Mouse (Mus musculus): ENCODE results near the gene Wdr18. TPM values are rescaled to one million over a fixed set of nuclear protein-coding genes. Genes with fewer than 3 reads are reported as not detected.

Gene Wdr18
- polyA plus RNA-seq, 1 experiment = 67.5 TPM

- Histone ChIP-seq H3K27ac (ENCODE audit: insufficient read depth, low read depth, low read length) (no peak overlapping the region), H3K4me3 (ENCODE audit: insufficient read depth, low read depth, low read length) (no peak overlapping the region), H3K27me3 (replicated peaks; ENCODE audit: control insufficient read depth, insufficient read depth, low read length) (no peaks in the 10 kb centered on the region), H3K4me1 (ENCODE audit: control insufficient read depth, insufficient read depth, low read length) (peaks cover 30% of the 10 kb centered on the region), H3K36me3 (ENCODE audit: control insufficient read depth, insufficient read depth, low read length) (no peaks in the 10 kb centered on the region)
- no peak for DNase-seq
- 83% methylated on average over 1 of the region's 1 CpGs for WGBS
- TF ChIP-seq POLR2A (IDR thresholded peaks at IDR 0.05; ENCODE audit: low read depth, low read length) = no peak
- TF ChIP-seq CTCF (conservative IDR thresholded peaks at IDR 0.05; ENCODE audit: insufficient read depth, insufficient read length, low read depth, low read length) = no peak
Measured at GRCm38 (mm10) chr10:79942988-79943387, 17.0 kb upstream of the Wdr18 start.

- no peak overlapping the region for H3K4me3 ChIP-seq (ENCODE audit: insufficient read depth, low read depth, low read length)
- H3K27ac ChIP-seq (ENCODE audit: insufficient read depth, low read depth, low read length) = peak overlapping the region; percentile 76; the same call in 1 of the 2 replicates
- H3K4me1 ChIP-seq (ENCODE audit: control insufficient read depth, insufficient read depth, low read length) = peaks cover 29% of the 10 kb centered on the region
- no peaks in the 10 kb centered on the region for H3K27me3 ChIP-seq (replicated peaks; ENCODE audit: control insufficient read depth, insufficient read depth, low read length)
- no peaks in the 10 kb centered on the region for H3K36me3 ChIP-seq (ENCODE audit: control insufficient read depth, insufficient read depth, low read length)
- WGBS = 46% methylated on average over 9 of the region's 9 CpGs
- TF ChIP-seq CTCF (conservative IDR thresholded peaks at IDR 0.05; ENCODE audit: insufficient read depth, insufficient read length, low read depth, low read length) (no peak), POLR2A (IDR thresholded peaks at IDR 0.05; ENCODE audit: low read depth, low read length) (no peak)
- no peak for DNase-seq
Measured at GRCm38 (mm10) chr10:79943471-79943901, 16.5 kb upstream of the Wdr18 start.

GRCm38 (mm10) chr10:79945507-79946234 is 14.3 kb upstream of the Wdr18 start:
- Histone ChIP-seq H3K27me3 (replicated peaks; ENCODE audit: control insufficient read depth, insufficient read depth, low read length) (no peaks in the 10 kb centered on the region), H3K4me1 (ENCODE audit: control insufficient read depth, insufficient read depth, low read length) (peaks cover 20% of the 10 kb centered on the region; the same call in 1 of the 2 replicates), H3K36me3 (ENCODE audit: control insufficient read depth, insufficient read depth, low read length) (no peaks in the 10 kb centered on the region), H3K27ac (ENCODE audit: insufficient read depth, low read depth, low read length) (peak overlapping the region; percentile 76), H3K4me3 (ENCODE audit: insufficient read depth, low read depth, low read length) (no peak overlapping the region)
- peak; percentile 82 for DNase-seq
- TF ChIP-seq CTCF (conservative IDR thresholded peaks at IDR 0.05; ENCODE audit: insufficient read depth, insufficient read length, low read depth, low read length) (no peak), POLR2A (IDR thresholded peaks at IDR 0.05; ENCODE audit: low read depth, low read length) (no peak)
- WGBS = 27% methylated on average over 16 of the region's 16 CpGs

DNA sequence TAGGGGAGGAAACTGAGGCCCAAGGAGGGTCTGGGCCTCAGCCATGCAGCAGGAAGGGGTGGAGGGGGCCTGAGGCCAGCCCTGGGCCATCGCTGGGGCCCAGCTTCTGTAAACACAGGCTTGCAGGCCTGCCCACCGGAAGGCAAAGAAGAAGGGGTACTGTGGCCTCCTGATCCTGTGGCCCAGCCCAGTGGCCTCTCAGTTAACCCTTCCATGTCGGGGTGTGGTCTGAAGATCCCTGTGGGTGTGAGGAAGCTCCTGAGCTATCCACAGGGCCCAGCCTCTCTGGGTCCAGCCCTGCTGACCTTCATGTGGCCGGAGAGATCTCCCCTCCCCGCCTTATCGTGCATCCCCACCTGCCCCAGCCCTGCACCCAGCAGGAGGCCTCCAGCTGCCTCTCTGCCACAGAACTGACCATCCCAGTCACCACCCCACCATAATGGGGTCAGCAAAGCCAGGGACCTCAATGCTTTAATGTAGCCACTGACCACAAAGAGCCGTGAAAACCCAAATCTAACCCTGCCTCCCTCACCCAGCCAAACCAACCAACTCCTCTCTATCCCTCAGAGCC is 13.1 kb upstream of the Wdr18 start:
- TF ChIP-seq POLR2A (IDR thresholded peaks at IDR 0.05; ENCODE audit: low read depth, low read length) (no peak), CTCF (conservative IDR thresholded peaks at IDR 0.05; ENCODE audit: insufficient read depth, insufficient read length, low read depth, low read length) (no peak)
- Histone ChIP-seq H3K4me3 (ENCODE audit: insufficient read depth, low read depth, low read length) (peak overlapping the region; percentile 25), H3K27ac (ENCODE audit: insufficient read depth, low read depth, low read length) (peak overlapping the region; percentile 91), H3K36me3 (ENCODE audit: control insufficient read depth, insufficient read depth, low read length) (no peaks in the 10 kb centered on the region), H3K4me1 (ENCODE audit: control insufficient read depth, insufficient read depth, low read length) (peaks cover 20% of the 10 kb centered on the region; the same call in 1 of the 2 replicates), H3K27me3 (replicated peaks; ENCODE audit: control insufficient read depth, insufficient read depth, low read length) (no peaks in the 10 kb centered on the region)
- WGBS = 48% methylated on average over 7 of the region's 7 CpGs
- DNase-seq = no peak

DNA sequence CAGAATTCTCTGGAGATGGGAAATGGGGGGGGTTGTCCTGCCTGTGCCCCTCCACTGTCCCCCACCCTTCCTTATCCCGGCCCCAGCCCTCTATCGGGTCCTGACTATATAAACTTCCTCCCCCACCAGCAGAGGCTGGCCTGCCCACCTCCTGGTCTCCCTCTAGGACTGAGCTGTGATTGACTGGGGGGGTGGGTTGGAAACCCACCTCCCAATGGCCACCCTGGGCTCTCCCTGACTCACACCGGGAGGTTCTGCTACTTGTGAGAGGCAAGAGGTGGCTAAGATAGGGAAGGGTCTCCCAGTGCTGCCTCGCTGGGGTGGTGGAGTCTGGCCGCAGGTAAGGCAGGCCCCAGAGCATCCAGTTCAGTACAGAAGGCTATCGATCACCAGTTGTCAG is 12.4 kb upstream of the Wdr18 start:
- no peaks in the 10 kb centered on the region for H3K27me3 ChIP-seq (replicated peaks; ENCODE audit: control insufficient read depth, insufficient read depth, low read length)
- peaks cover 20% of the 10 kb centered on the region; the same call in 1 of the 2 replicates for H3K4me1 ChIP-seq (ENCODE audit: control insufficient read depth, insufficient read depth, low read length)
- no peak overlapping the region for H3K27ac ChIP-seq (ENCODE audit: insufficient read depth, low read depth, low read length)
- H3K36me3 ChIP-seq (ENCODE audit: control insufficient read depth, insufficient read depth, low read length) = no peaks in the 10 kb centered on the region
- TF ChIP-seq POLR2A (IDR thresholded peaks at IDR 0.05; ENCODE audit: low read depth, low read length) (no peak), CTCF (conservative IDR thresholded peaks at IDR 0.05; ENCODE audit: insufficient read depth, insufficient read length, low read depth, low read length) (no peak)
- DNase-seq = no peak
- H3K4me3 ChIP-seq (ENCODE audit: insufficient read depth, low read depth, low read length) = no peak overlapping the region
- 79% methylated on average over 6 of the region's 6 CpGs for WGBS

GRCm38 (mm10) chr10:79949873-79950272 is 10.1 kb upstream of the Wdr18 start:
- no peak for TF ChIP-seq CTCF (conservative IDR thresholded peaks at IDR 0.05; ENCODE audit: insufficient read depth, insufficient read length, low read depth, low read length)
- DNase-seq = peak; percentile 73
- no peak overlapping the region for H3K27ac ChIP-seq (ENCODE audit: insufficient read depth, low read depth, low read length)
- no peaks in the 10 kb centered on the region for H3K27me3 ChIP-seq (replicated peaks; ENCODE audit: control insufficient read depth, insufficient read depth, low read length)
- no peaks in the 10 kb centered on the region for H3K36me3 ChIP-seq (ENCODE audit: control insufficient read depth, insufficient read depth, low read length)
- H3K4me1 ChIP-seq (ENCODE audit: control insufficient read depth, insufficient read depth, low read length) = peaks cover 14% of the 10 kb centered on the region; the same call in 1 of the 2 replicates
- H3K4me3 ChIP-seq (ENCODE audit: insufficient read depth, low read depth, low read length) = no peak overlapping the region
- 67% methylated on average over 4 of the region's 4 CpGs for WGBS

DNA sequence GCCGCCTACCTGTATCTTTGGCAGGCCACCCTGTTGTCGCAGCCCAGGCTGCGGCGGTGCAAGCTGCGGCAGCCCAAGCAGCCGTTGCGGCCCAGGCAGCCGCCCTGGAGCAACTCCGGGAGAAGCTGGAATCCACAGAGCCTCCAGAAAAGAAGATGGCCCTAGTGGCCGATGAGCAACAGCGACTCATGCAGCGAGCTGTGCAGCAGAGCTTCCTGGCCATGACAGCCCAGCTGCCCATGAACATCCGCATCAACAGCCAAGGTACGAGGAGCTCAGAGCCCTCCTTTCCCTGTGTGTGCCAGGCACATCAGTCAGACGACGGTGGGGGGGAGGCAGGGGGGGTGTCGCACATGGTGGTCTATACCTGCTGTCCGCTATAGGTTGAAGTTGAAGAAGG is 9.3 kb upstream of the Wdr18 start:
- Histone ChIP-seq H3K4me3 (ENCODE audit: insufficient read depth, low read depth, low read length) (no peak overlapping the region), H3K36me3 (ENCODE audit: control insufficient read depth, insufficient read depth, low read length) (no peaks in the 10 kb centered on the region), H3K4me1 (ENCODE audit: control insufficient read depth, insufficient read depth, low read length) (peaks cover 10% of the 10 kb centered on the region; the same call in 1 of the 2 replicates), H3K27me3 (replicated peaks; ENCODE audit: control insufficient read depth, insufficient read depth, low read length) (no peaks in the 10 kb centered on the region), H3K27ac (ENCODE audit: insufficient read depth, low read depth, low read length) (no peak overlapping the region)
- TF ChIP-seq CTCF (conservative IDR thresholded peaks at IDR 0.05; ENCODE audit: insufficient read depth, insufficient read length, low read depth, low read length) (no peak), POLR2A (IDR thresholded peaks at IDR 0.05; ENCODE audit: low read depth, low read length) (no peak)
- WGBS = 82% methylated on average over 18 of the region's 18 CpGs
- DNase-seq = no peak
